Mouse (Mus musculus) stomach, postnatal 0 days (tissue): Measurements from ENCODE around the gene Enoph1. TPM values are rescaled to one million over a fixed set of nuclear protein-coding genes. Genes with fewer than 3 reads are reported as not detected.

Experiments
- ATAC-seq: fragments of 200-750 bp; cut with Nextera tagmentation; 2 replicates; pipeline ENCODE4 v1.8.0; 2017; ENCODE audit not compliant: low FRiP score, low TSS enrichment
- DNase-seq: peaks from one replicate; pipeline ENCODE4 v3.0.0-alpha.2; 2016; ENCODE audit warnings: low spot score
- H3K27ac ChIP-seq: fragments of 300-500 bp; sonication (generic); replicated peaks from 2 replicates; pipeline ENCODE4 v1.5.1; 2014; ENCODE audit warnings: mild to moderate bottlenecking, control low read depth
- H3K27me3 ChIP-seq: fragments of 300-500 bp; sonication (generic); 2 replicates; pipeline ENCODE4 v1.6.1; 2014; ENCODE audit warnings: low read length; ENCODE audit not compliant: control insufficient read depth, insufficient read depth
- H3K36me3 ChIP-seq: fragments of 300-500 bp; sonication (generic); 2 replicates; pipeline ENCODE4 v1.6.1; 2014; ENCODE audit warnings: low read length, mixed read lengths; ENCODE audit not compliant: control insufficient read depth, insufficient read depth
- H3K4me1 ChIP-seq: fragments of 300-500 bp; sonication (generic); replicated peaks from 2 replicates; pipeline ENCODE4 v1.6.1; 2014; ENCODE audit warnings: antibody characterized with exemption; ENCODE audit not compliant: control insufficient read depth, insufficient read depth
- H3K4me2 ChIP-seq: fragments of 300-500 bp; sonication (generic); replicated peaks from 2 replicates; pipeline ENCODE4 v1.6.1; 2014; ENCODE audit warnings: low read depth, mild to moderate bottlenecking, control low read depth, moderate library complexity
- H3K4me3 ChIP-seq: fragments of 300-500 bp; sonication (generic); 2 replicates; pipeline ENCODE4 v1.5.1; 2014; ENCODE audit warnings: low read depth, low read length, control low read depth
- H3K9ac ChIP-seq: fragments of 300-500 bp; sonication (generic); 2 replicates; pipeline ENCODE4 v1.6.1; 2014; ENCODE audit warnings: mild to moderate bottlenecking, low read length, control low read depth, mixed read lengths
- H3K9me3 ChIP-seq: fragments of 300-500 bp; sonication (generic); 2 replicates; pipeline ENCODE4 v1.6.1; 2016; ENCODE audit warnings: low read length; ENCODE audit not compliant: control insufficient read depth
- CTCF ChIP-seq: IDR thresholded peaks from 2 replicates; pipeline ENCODE4 v1.5.1; 2016; ENCODE audit warnings: antibody characterized with exemption, low read depth, mild to moderate bottlenecking, moderate library complexity
- EP300 ChIP-seq: optimal IDR thresholded peaks from 2 replicates; pipeline ENCODE3; 2016; ENCODE audit warnings: antibody characterized with exemption
- WGBS: fragments of 180-500 bp; shearing (Covaris S2); extraction: QIAGEN DNeasy Blood & Tissue Kit; methylation state at CpG from one replicate; pipeline ENCODE4 v1.1.7; 2014; 5-methylcytosine and 5-hydroxymethylcytosine counted together
- polyA plus RNA-seq: library from polyadenylated mRNA; unstranded; fragments of >200 nt; fragmentation: Nextera tagmentation; extraction: Ambion mirVana; gene quantifications from 2 replicates; pipeline ENCODE4 v1.2.1, GENCODE M21; 2015

Gene Enoph1
- polyA plus RNA-seq, 1 experiment from 2014 or later: 23.4 TPM

DNA sequence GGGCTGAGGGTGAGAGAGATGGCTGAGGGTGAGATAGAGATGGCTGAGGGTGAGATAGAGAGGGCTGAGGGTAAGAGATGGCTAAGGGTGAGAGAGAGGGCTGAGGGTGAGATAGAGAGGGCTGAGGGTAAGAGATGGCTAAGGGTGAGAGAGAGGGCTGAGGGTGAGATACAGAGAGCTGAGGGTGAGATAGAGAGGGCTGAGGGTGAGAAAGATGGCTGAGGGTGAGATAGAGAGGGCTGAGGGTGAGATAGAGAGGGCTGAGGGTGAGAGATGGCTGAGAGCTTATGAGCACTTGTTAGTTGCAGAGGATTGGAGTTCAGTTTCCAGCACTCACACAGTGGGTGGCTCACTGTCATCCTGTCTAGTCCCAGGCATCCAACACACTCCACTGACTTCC is 19.7 kb upstream of the Enoph1 start:
- no peak for TF ChIP-seq CTCF
- no peak for TF ChIP-seq EP300
- H3K36me3 ChIP-seq: no peaks in the 10 kb centered on the region
- H3K4me2 ChIP-seq: no peak overlapping the region
- H3K4me3 ChIP-seq: no peak overlapping the region
- no peaks in the 10 kb centered on the region for H3K4me1 ChIP-seq
- H3K9ac ChIP-seq: no peak overlapping the region
- no peaks in the 10 kb centered on the region for H3K27me3 ChIP-seq
- DNase-seq: no peak
- no peak for ATAC-seq
- no peaks in the 10 kb centered on the region for H3K9me3 ChIP-seq
- no peak overlapping the region for H3K27ac ChIP-seq

DNA sequence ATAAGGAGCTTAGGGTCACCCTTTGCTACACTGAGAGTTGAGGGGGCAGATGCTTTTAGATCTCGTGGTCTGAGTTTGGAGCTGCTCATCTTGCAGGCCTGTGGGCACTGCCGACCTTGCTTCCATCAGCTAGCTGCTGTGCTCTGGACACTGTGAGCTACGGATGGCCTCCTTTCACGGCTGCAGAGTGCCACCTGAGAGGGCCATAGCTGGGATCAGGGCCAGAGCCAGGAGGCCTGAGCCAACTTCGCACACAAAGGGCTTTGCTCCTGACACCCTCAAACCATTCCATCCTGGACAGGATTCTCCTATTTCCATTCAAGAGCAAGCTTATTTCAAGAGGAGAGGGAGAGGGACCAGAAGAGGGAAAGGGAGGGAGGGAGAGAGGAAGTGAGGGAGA is 15.4 kb upstream of the Enoph1 start:
- Histone ChIP-seq H3K4me3 (no peak overlapping the region), H3K9me3 (no peaks in the 10 kb centered on the region), H3K36me3 (no peaks in the 10 kb centered on the region), H3K27ac (no peak overlapping the region), H3K27me3 (no peaks in the 10 kb centered on the region), H3K4me2 (no peak overlapping the region), H3K4me1 (no peaks in the 10 kb centered on the region), H3K9ac (no peak overlapping the region)
- ATAC-seq: peak; percentile 16; the same call in 1 of the 2 replicates
- DNase-seq: no peak
- TF ChIP-seq EP300 (no peak), CTCF (no peak)
- WGBS: 73% methylated on average over 5 of the region's 5 CpGs

DNA sequence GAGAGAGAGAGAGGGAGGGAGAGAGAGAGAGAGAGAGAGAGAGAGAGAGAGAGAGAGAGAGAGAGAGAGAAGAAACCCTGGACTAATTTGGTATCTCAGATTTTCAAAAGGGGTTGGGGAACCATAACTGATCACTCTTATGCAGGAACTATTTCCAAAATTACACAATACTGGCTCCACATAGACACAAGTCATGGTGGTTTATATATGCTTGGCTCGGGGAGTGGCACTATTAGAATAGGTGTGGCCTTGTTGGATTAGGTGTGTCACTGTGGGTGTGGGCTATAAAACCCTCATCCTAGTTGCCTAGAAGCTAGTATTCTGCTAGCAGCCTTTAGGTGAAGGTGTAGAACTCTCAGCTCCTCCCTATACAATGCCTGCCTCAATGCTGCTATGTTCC is 14.9 kb upstream of the Enoph1 start:
- no peaks in the 10 kb centered on the region for H3K9me3 ChIP-seq
- WGBS: 36% methylated on average over 1 of the region's 1 CpGs

DNA sequence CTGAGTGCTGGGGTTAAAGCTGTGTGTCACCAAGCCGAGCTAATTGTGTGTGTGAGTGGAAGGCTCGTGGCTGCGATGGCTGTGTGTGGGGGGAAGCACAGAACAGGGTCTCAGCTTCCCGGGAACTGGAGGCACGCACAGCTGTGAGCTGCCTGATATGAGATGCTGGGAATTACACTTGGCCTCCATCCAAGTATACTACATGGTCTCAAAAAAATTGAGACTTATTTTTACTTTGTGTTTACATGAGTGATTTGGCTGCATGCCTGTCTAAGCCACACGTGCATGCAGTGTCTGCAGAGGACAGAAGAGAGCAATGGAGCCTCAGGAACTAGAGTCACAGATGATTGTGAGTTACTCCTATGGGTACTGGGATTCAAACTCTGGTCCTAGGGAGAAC is 9.7 kb upstream of the Enoph1 start:
- Histone ChIP-seq H3K9me3 (no peaks in the 10 kb centered on the region), H3K27ac (0 out of 2 replicates have a peak overlapping the region, but pooled peaks have one; percentile 40), H3K4me1 (no peaks in the 10 kb centered on the region), H3K4me2 (no peak overlapping the region), H3K36me3 (peaks cover 7% of the 10 kb centered on the region; the same call in 1 of the 2 replicates), H3K9ac (no peak overlapping the region), H3K4me3 (no peak overlapping the region), H3K27me3 (no peaks in the 10 kb centered on the region)
- 6% methylated on average over 6 of the region's 6 CpGs for WGBS
- TF ChIP-seq EP300 (no peak), CTCF (0 out of 2 replicates have a peak, but pooled peaks have one; percentile 16)
- DNase-seq: no peak
- ATAC-seq: peak; percentile 44

More for the DNA sequence above, 14.9 kb upstream of the Enoph1 start:
- DNase-seq (no peak), ATAC-seq (peak; percentile 78; the same call in 1 of the 2 replicates)
- no peak overlapping the region for H3K9ac ChIP-seq
- H3K27ac ChIP-seq: no peak overlapping the region
- no peak overlapping the region for H3K4me3 ChIP-seq
- H3K27me3 ChIP-seq: no peaks in the 10 kb centered on the region
- no peaks in the 10 kb centered on the region for H3K36me3 ChIP-seq
- no peak for TF ChIP-seq EP300
- no peak for TF ChIP-seq CTCF
- no peaks in the 10 kb centered on the region for H3K4me1 ChIP-seq
- no peak overlapping the region for H3K4me2 ChIP-seq

DNA sequence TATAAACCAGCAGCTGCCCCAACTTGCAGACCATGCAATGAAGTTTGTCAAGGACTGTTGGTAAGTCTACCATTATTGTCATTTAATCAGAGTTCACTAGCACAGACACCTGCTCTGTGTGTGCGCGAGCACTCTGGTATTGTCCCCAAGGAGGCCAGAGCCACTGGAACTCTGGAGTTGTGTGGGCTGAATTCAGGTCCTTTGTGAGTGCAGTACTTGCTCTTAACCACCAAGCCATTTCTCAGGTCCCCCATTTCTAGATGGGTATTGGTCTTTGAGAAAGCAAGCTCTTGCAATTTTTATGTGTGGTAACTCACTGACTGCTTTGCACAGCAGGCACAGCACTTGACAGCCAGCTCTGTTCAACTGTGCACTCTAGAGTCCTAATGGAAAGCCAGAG is 7.7 kb upstream of the Enoph1 start:
- TF ChIP-seq EP300 (no peak), CTCF (0 out of 2 replicates have a peak, but pooled peaks have one; percentile 8)
- 93% methylated on average over 2 of the region's 2 CpGs for WGBS
- DNase-seq (no peak), ATAC-seq (no peak)
- H3K27me3 ChIP-seq: no peaks in the 10 kb centered on the region
- no peak overlapping the region for H3K27ac ChIP-seq
- no peak overlapping the region for H3K4me3 ChIP-seq
- H3K4me2 ChIP-seq: no peak overlapping the region
- H3K36me3 ChIP-seq: peaks cover 7% of the 10 kb centered on the region; the same call in 1 of the 2 replicates
- H3K9ac ChIP-seq: no peak overlapping the region
- 0 out of 2 replicates have a peak, but pooled peaks cover 2% of the 10 kb centered on the region for H3K4me1 ChIP-seq
- H3K9me3 ChIP-seq: no peaks in the 10 kb centered on the region

DNA sequence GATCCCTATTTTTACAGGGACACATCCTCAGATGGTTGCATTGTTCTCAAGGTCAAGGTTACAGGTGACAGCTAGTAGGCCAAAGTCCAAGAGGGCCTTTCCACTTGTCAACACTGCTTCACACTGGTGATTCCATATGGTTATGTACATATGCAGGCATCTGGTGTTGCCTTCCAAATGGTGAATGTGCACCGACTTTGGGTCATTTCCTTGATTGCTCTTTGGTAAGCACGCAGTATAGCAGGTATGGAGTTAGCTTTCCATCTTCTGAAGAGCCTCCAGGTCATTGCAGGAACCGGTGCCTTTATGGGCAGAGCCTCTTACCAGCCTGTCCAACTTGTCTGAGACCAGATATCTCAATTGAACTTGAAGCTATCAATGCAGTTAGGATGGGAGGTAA is 7.1 kb upstream of the Enoph1 start:
- H3K27ac ChIP-seq: no peak overlapping the region
- H3K4me2 ChIP-seq: no peak overlapping the region
- 59% methylated on average over 3 of the region's 3 CpGs for WGBS
- ATAC-seq (0 out of 2 replicates have a peak, but pooled peaks have one; percentile 15), DNase-seq (no peak)
- H3K36me3 ChIP-seq: peaks cover 7% of the 10 kb centered on the region; the same call in 1 of the 2 replicates
- 0 out of 2 replicates have a peak, but pooled peaks cover 2% of the 10 kb centered on the region for H3K4me1 ChIP-seq
- TF ChIP-seq CTCF (no peak), EP300 (no peak)
- no peak overlapping the region for H3K4me3 ChIP-seq
- H3K9me3 ChIP-seq: no peaks in the 10 kb centered on the region
- no peak overlapping the region for H3K9ac ChIP-seq
- no peaks in the 10 kb centered on the region for H3K27me3 ChIP-seq
